Mouse (Mus musculus) midbrain, postnatal 0 days (tissue): ENCODE results near the gene Adig. TPM values are rescaled to one million over a fixed set of nuclear protein-coding genes. Genes with fewer than 3 reads are reported as not detected.

ENCODE experiments used
- ATAC-seq: fragments of 200-750 bp; cut with Nextera tagmentation; 2 replicates; pipeline ENCODE4 v1.8.0; 2017; ENCODE audit warnings: moderate number of reproducible peaks, mild to moderate bottlenecking, moderate TSS enrichment, moderate library complexity; ENCODE audit not compliant: low FRiP score
- DNase-seq: peaks from one replicate; pipeline ENCODE4 v3.0.0-alpha.2; 2015; ENCODE audit warnings: low spot score
- H3K27ac ChIP-seq: fragments of 300-500 bp; sonication (generic); 2 replicates; pipeline ENCODE4 v1.5.1; 2014; ENCODE audit warnings: low read depth, mild to moderate bottlenecking, low read length, mixed read lengths
- H3K27me3 ChIP-seq: fragments of 300-500 bp; sonication (generic); 2 replicates; pipeline ENCODE4 v1.6.1; 2014; ENCODE audit warnings: low read length, control low read depth, mixed read lengths; ENCODE audit not compliant: insufficient read depth
- H3K36me3 ChIP-seq: fragments of 300-500 bp; sonication (generic); 2 replicates; pipeline ENCODE4 v1.6.1; 2014; ENCODE audit warnings: low read length, control low read depth, mixed read lengths; ENCODE audit not compliant: insufficient read depth
- H3K4me1 ChIP-seq: fragments of 300-500 bp; sonication (generic); 2 replicates; pipeline ENCODE4 v1.6.1; 2014; ENCODE audit warnings: mild to moderate bottlenecking, control low read depth, antibody characterized with exemption, low read length, mixed read lengths; ENCODE audit not compliant: insufficient read depth
- H3K4me2 ChIP-seq: fragments of 300-500 bp; sonication (generic); 2 replicates; pipeline ENCODE4 v1.6.1; 2014; ENCODE audit warnings: low read depth, mild to moderate bottlenecking, low read length, mixed read lengths; ENCODE audit not compliant: poor library complexity, severe bottlenecking
- H3K4me3 ChIP-seq: fragments of 300-500 bp; sonication (generic); 2 replicates; pipeline ENCODE4 v1.5.1; 2014; ENCODE audit warnings: low read depth, mild to moderate bottlenecking, low read length, moderate library complexity
- H3K9ac ChIP-seq: fragments of 300-500 bp; sonication (generic); replicated peaks from 2 replicates; pipeline ENCODE4 v1.6.1; 2014; ENCODE audit warnings: mild to moderate bottlenecking, low read length, moderate library complexity, mixed read lengths; ENCODE audit not compliant: poor library complexity, severe bottlenecking
- H3K9me3 ChIP-seq: fragments of 300-500 bp; sonication (generic); 2 replicates; pipeline ENCODE4 v1.6.1; 2016; ENCODE audit warnings: low read length, control low read depth
- CTCF ChIP-seq: IDR thresholded peaks from 2 replicates; pipeline ENCODE4 v1.5.1; 2016; ENCODE audit warnings: antibody characterized with exemption, mild to moderate bottlenecking
- WGBS: fragments of 180-500 bp; shearing (Covaris S2); extraction: QIAGEN DNeasy Blood & Tissue Kit; methylation state at CpG from one replicate; pipeline ENCODE4 v1.1.7; 2014; 5-methylcytosine and 5-hydroxymethylcytosine counted together
- polyA plus RNA-seq: library from polyadenylated mRNA; unstranded; fragments of >200 nt; fragmentation: Nextera tagmentation; extraction: Ambion mirVana; gene quantifications from 2 replicates; pipeline ENCODE4 v1.2.1, GENCODE M21; 2015
- total RNA-seq: library from RNA; depleted of rRNA; stranded (reverse); fragments of >200 nt; gene quantifications from 2 replicates; pipeline ENCODE4 v1.2.3, GENCODE M21; 2014

Gene Adig
- total and polyA plus RNA-seq, 2 experiments from 2014 or later: not detected

GRCm38 (mm10) chr2:158524129-158524860, 21.9 kb downstream of the Adig start:
- no peak for TF ChIP-seq CTCF
- H3K9me3 ChIP-seq: no peaks in the 10 kb centered on the region
- no peak overlapping the region for H3K4me3 ChIP-seq
- ATAC-seq (no peak), DNase-seq (peak; percentile 59)
- WGBS: 80% methylated on average over 16 of the region's 16 CpGs
- H3K36me3 ChIP-seq: no peaks in the 10 kb centered on the region; the same call in 1 of the 2 replicates
- H3K4me2 ChIP-seq: no peak overlapping the region
- H3K9ac ChIP-seq: no peak overlapping the region
- no peak overlapping the region for H3K27ac ChIP-seq
- H3K4me1 ChIP-seq: no peaks in the 10 kb centered on the region
- H3K27me3 ChIP-seq: no peaks in the 10 kb centered on the region

DNA sequence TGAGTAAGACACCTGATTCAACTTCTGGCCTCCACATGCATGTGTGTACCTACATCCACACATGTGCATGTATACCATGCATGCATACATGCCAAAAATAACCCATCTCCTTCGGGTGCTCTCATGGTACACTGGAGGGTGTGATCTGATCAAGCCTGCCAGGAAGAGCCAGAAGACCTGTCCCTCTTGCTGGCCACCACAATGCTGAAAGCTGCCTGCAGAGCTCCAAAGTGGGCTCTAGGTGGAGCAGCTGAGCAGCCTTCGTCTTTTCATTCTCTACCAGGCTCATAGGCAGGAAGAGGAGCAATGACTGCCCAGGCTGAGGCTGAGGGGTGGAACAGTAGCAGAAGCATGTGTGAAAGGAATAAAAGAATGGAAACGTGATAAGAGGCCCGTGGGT, 31.7 kb downstream of the Adig start:
- Histone ChIP-seq H3K36me3 (no peaks in the 10 kb centered on the region), H3K4me1 (no peaks in the 10 kb centered on the region), H3K27ac (no peak overlapping the region), H3K9ac (no peak overlapping the region), H3K4me3 (no peak overlapping the region), H3K4me2 (no peak overlapping the region), H3K9me3 (no peaks in the 10 kb centered on the region), H3K27me3 (no peaks in the 10 kb centered on the region)
- peak; percentile 76 for DNase-seq
- ATAC-seq: peak; percentile 68; the same call in 1 of the 2 replicates
- TF ChIP-seq CTCF: peak; percentile 94
- WGBS: 2% methylated on average over 4 of the region's 4 CpGs

DNA sequence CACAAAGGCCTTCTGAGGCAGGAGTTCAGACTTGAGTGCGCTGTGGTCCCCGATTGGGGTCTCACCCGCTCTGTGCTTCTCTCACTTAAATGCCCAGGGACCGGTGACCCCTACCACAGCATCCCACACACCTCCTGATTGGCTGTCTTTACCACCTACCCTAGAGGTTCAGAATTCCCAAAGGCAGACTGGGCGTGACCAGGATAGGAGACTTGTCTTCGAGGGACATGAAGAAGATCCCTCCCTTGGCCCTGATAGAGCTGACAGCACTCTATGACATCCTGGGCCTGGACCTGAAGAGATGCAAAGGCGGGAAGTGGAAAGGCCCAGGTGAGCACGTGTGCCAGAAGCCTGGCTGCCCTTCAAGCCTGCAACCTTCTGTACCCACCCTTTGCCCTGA, 32.1 kb downstream of the Adig start:
- DNase-seq (no peak), ATAC-seq (no peak)
- H3K36me3 ChIP-seq: no peaks in the 10 kb centered on the region
- H3K4me3 ChIP-seq: no peak overlapping the region
- WGBS: 78% methylated on average over 8 of the region's 8 CpGs
- H3K9me3 ChIP-seq: no peaks in the 10 kb centered on the region
- TF ChIP-seq CTCF: no peak
- H3K4me2 ChIP-seq: no peak overlapping the region
- no peak overlapping the region for H3K9ac ChIP-seq
- H3K4me1 ChIP-seq: no peaks in the 10 kb centered on the region
- H3K27ac ChIP-seq: no peak overlapping the region
- no peaks in the 10 kb centered on the region for H3K27me3 ChIP-seq

DNA sequence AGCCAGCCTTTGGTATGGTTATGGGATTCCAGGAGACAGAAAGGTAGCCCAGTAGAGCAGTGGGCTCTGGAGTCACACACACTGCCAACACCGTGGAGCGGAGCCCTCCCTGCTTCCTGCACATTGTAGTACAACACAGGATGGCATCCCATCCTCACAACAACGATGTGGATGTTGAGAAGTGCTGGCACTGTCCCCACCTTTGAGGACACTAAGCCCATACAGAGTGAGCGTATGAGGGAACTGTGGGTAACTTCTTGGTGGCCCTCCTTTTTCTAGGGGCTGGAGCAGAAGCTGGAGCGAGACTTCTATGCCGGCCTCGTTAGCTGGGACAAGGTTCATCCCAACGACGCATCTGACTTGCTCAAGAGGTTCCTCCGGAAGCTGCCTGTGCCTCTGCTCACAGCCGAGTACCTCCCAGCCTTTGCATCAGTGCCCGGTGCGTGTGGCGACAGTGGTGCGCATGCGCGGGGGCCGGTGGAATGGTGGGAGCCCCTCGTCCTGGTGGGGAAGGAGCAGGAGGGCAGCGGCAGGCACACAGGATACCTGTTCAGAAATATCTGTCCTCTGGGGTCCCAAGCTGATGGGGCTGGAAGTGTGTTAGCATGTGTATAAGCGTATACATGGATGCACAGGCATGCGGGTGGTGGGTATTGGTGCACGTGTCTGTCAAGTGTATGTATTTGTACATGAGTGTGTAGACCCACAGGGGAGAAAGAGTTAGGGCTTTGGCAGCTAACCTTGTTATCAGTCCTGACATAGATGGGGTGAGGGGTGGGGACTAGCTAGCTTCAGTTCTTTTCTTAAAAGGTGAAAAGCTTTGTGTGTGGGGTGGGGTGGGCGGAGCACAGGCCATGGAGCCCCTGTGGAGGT, 37.3 kb downstream of the Adig start:
- H3K9ac ChIP-seq: no peak overlapping the region

DNA sequence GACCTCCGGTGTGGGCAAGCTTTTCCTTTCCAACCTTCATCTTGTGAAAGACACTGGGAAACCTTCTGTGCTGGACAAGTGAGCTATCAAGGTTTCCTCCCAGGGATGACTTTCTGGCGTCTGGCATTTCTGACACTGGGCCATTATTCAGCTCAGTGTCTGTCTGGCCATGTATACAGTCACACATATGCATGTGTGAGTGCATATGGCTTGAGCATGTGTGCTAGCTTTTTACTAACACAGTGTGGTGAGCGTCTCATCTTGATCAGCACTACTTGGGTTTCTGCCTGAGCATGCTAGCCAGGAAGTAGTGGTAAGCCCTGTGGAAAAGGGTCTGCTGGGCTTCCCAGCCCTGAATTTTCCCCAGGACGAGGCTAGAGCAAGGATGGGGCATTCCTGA, 38.9 kb downstream of the Adig start:
- no peak for ATAC-seq
- Histone ChIP-seq H3K27me3 (no peaks in the 10 kb centered on the region), H3K9ac (no peak overlapping the region), H3K36me3 (no peaks in the 10 kb centered on the region), H3K9me3 (no peaks in the 10 kb centered on the region), H3K4me3 (no peak overlapping the region), H3K4me1 (peaks cover under 1% of the 10 kb centered on the region; the same call in 1 of the 2 replicates), H3K4me2 (no peak overlapping the region), H3K27ac (no peak overlapping the region)
- no peak for TF ChIP-seq CTCF
- WGBS: 60% methylated on average over 4 of the region's 4 CpGs
- no peak for DNase-seq

More for the DNA sequence above, 37.3 kb downstream of the Adig start:
- no peaks in the 10 kb centered on the region for H3K4me1 ChIP-seq
- ATAC-seq: peak; percentile 54; the same call in 1 of the 2 replicates
- TF ChIP-seq CTCF: no peak
- peak overlapping the region; percentile 38 for H3K4me2 ChIP-seq
- no peaks in the 10 kb centered on the region for H3K36me3 ChIP-seq
- no peaks in the 10 kb centered on the region for H3K27me3 ChIP-seq
- H3K9me3 ChIP-seq: no peaks in the 10 kb centered on the region
- no peak overlapping the region for H3K27ac ChIP-seq
- H3K4me3 ChIP-seq: peak overlapping the region; percentile 13; the same call in 1 of the 2 replicates
- WGBS: 53% methylated on average over 24 of the region's 24 CpGs
- no peak for DNase-seq

DNA sequence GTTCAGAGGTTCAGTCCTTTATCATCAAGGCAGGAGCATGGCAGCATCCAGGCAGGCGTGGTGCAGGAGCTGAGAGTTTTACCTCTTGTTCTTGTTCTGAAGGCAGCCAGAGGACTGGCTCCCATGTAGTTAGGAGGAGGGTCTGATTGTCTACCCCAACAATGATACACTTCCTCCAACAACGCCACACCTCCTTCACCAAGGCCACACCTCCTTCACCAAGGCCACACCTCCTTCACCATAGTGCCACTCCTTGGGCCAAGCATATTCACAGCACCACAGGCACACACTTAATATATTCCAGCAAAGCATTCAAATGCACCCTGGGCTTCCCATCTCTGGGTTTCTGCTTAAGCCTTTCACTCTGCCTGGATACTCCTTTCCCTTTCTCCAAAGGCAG, 42.9 kb downstream of the Adig start:
- Histone ChIP-seq H3K4me1 (peaks cover 4% of the 10 kb centered on the region; the same call in 1 of the 2 replicates), H3K27ac (no peak overlapping the region), H3K9ac (no peak overlapping the region), H3K36me3 (no peaks in the 10 kb centered on the region), H3K27me3 (0 out of 2 replicates have a peak, but pooled peaks cover 4% of the 10 kb centered on the region), H3K4me3 (no peak overlapping the region), H3K9me3 (no peaks in the 10 kb centered on the region), H3K4me2 (no peak overlapping the region)
- WGBS: 76% methylated on average over 2 of the region's 2 CpGs
- DNase-seq (no peak), ATAC-seq (no peak)
- TF ChIP-seq CTCF: no peak
